Comparison of ENCODE assay signal across 8 mouse cellular contexts in genomic region chrX:134601380-134602120, GRCm38 (mm10). TPM values are rescaled to one million over a fixed set of nuclear protein-coding genes. Genes with fewer than 3 reads are reported as not detected.
DNase-seq lines count a peak whose midpoint lies in the region; ATAC-seq and TF ChIP-seq lines count a peak whose summit lies in the region.

No protein-coding gene starts in this region.

- no peaks in the 10 kb centered on the region for H3K4me1 ChIP-seq in kidney, embryonic 16.5 days (ENCODE audit: insufficient read depth, low read length)
- peaks cover 10% of the 10 kb centered on the region for H3K4me1 ChIP-seq in G1E (ENCODE audit: insufficient read depth, low read depth, low read length)
- H3K4me1 ChIP-seq in embryonic facial prominence, embryonic 15.5 days, result no peaks in the 10 kb centered on the region; the same call in 1 of the 2 replicates
- H3K4me1 ChIP-seq in limb, embryonic 10.5 days, result 0 out of 2 replicates have a peak, but pooled peaks cover 6% of the 10 kb centered on the region

- peak overlapping the region; percentile 74 for H3K9ac ChIP-seq in kidney, embryonic 16.5 days (replicated peaks; ENCODE audit: low read length)
- peak overlapping the region; percentile 37 for H3K9ac ChIP-seq in embryonic facial prominence, embryonic 15.5 days

- no peaks in the 10 kb centered on the region; the same call in 1 of the 2 replicates for H3K27me3 ChIP-seq in kidney, embryonic 16.5 days (ENCODE audit: insufficient read depth, low read length)
- no peaks in the 10 kb centered on the region for H3K27me3 ChIP-seq in G1E (ENCODE audit: insufficient read depth, low read length)
- H3K27me3 ChIP-seq in embryonic facial prominence, embryonic 15.5 days, result no peaks in the 10 kb centered on the region
- peaks cover 30% of the 10 kb centered on the region for H3K27me3 ChIP-seq in limb, embryonic 10.5 days (ENCODE audit: low read depth, poor library complexity, severe bottlenecking)

- H3K36me3 ChIP-seq in kidney, embryonic 16.5 days (ENCODE audit: insufficient read depth, low read length), result no peaks in the 10 kb centered on the region
- peaks cover 11% of the 10 kb centered on the region for H3K36me3 ChIP-seq in G1E (replicated peaks)
- H3K36me3 ChIP-seq in embryonic facial prominence, embryonic 15.5 days, result no peaks in the 10 kb centered on the region
- peaks cover 8% of the 10 kb centered on the region for H3K36me3 ChIP-seq in limb, embryonic 10.5 days

- H3K27ac ChIP-seq in kidney, embryonic 16.5 days (ENCODE audit: low read length), result peak overlapping the region; percentile 92
- peak overlapping the region; percentile 93 for H3K27ac ChIP-seq in embryonic facial prominence, embryonic 15.5 days (replicated peaks)
- H3K27ac ChIP-seq in limb, embryonic 10.5 days, result peak overlapping the region; percentile 90

- no peaks in the 10 kb centered on the region for H3K9me3 ChIP-seq in kidney, embryonic 16.5 days (ENCODE audit: low read length)
- no peaks in the 10 kb centered on the region for H3K9me3 ChIP-seq in G1E (replicated peaks)
- no peaks in the 10 kb centered on the region for H3K9me3 ChIP-seq in embryonic facial prominence, embryonic 15.5 days (replicated peaks)
- no peaks in the 10 kb centered on the region for H3K9me3 ChIP-seq in limb, embryonic 10.5 days (replicated peaks)

- whole genome bisulfite sequencing in kidney, embryonic 16.5 days, result 17% methylated on average over 40 of the region's 43 CpGs
- WGBS in embryonic facial prominence, embryonic 15.5 days, result 14% methylated on average over 38 of the region's 43 CpGs
- WGBS in limb, embryonic 10.5 days, result 10% methylated on average over 43 of the region's 43 CpGs

- peak; percentile 59 for ATAC-seq in kidney, embryonic 16.5 days (ENCODE audit: low FRiP score, low TSS enrichment)
- peak; percentile 5; the same call in 1 of the 2 replicates for ATAC-seq in G1E (ENCODE audit: extremely low read depth, insufficient number of reproducible peaks, low FRiP score, poor library complexity, severe bottlenecking)
- peak; percentile 85 for ATAC-seq in embryonic facial prominence, embryonic 15.5 days (ENCODE audit: insufficient number of reproducible peaks, low FRiP score, low TSS enrichment, low read depth)

- TF ChIP-seq CTCF in G1E (IDR thresholded peaks at IDR 0.05; ENCODE audit: low read depth, low read length), result no peak

- H3K4me2 ChIP-seq in kidney, embryonic 16.5 days (replicated peaks; ENCODE audit: low read depth, low read length), result peak overlapping the region; percentile 57
- H3K4me2 ChIP-seq in embryonic facial prominence, embryonic 15.5 days (replicated peaks), result peak overlapping the region; percentile 47

- peak overlapping the region; percentile 65 for H3K4me3 ChIP-seq in kidney, embryonic 16.5 days (ENCODE audit: low read length)
- peak overlapping the region; percentile 70 for H3K4me3 ChIP-seq in G1E (ENCODE audit: low read depth, low read length)
- peak overlapping the region; percentile 55 for H3K4me3 ChIP-seq in embryonic facial prominence, embryonic 15.5 days (replicated peaks)
- peak overlapping the region; percentile 62 for H3K4me3 ChIP-seq in limb, embryonic 10.5 days

- no peak for DNase-seq in kidney, adult 18-20 months
- DNase-seq in G1E (ENCODE audit: low spot score), result peak; percentile 39
- no peak for DNase-seq in limb, embryonic 10.5 days (ENCODE audit: low spot score)
- DNase-seq in naive thymus-derived CD4-positive, alpha-beta T cell, adult 2 months (ENCODE audit: low read depth), result peak; percentile 63
- DNase-seq in kidney, postnatal 4 days, result no peak
- DNase-seq in testis, postnatal 10 days (ENCODE audit: low spot score), result no peak

RNA-seq across cellular contexts. Expression of gene Hnrnph2, which starts 0.6 kb away (rescaled TPM):
- polyA plus RNA-seq in kidney, embryonic 16.5 days (2015; fragmentation: Nextera tagmentation; extraction: Ambion mirVana), result 168 and 172 TPM in 2 replicates
- total RNA-seq in G1E (2014; fragmentation: Nextera tagmentation), result 73.1 and 89.1 TPM in 2 replicates
- total RNA-seq in G1E (2017), result 180 and 195 TPM in 2 replicates
- polyA plus RNA-seq in G1E (2012), result 13.1 and 21.1 TPM in 2 replicates
- polyA plus RNA-seq in embryonic facial prominence, embryonic 15.5 days (2015; fragmentation: Nextera tagmentation; extraction: Ambion mirVana), result 138 and 141 TPM in 2 replicates
- 196 and 211 TPM in 2 replicates for polyA plus RNA-seq in limb, embryonic 10.5 days (2016; fragmentation: Nextera tagmentation; extraction: Ambion mirVana)

RNA-seq across cellular contexts. Expression of gene Gla, which starts 0.6 kb away (rescaled TPM):
- 5.2 and 7.0 TPM in 2 replicates for polyA plus RNA-seq in kidney, embryonic 16.5 days (2015; fragmentation: Nextera tagmentation; extraction: Ambion mirVana)
- total RNA-seq in G1E (2014; fragmentation: Nextera tagmentation) (10.7 and 11.7 TPM in 2 replicates), G1E (2017) (12.8 and 16.0 TPM in 2 replicates)
- 0.24 and 0.34 TPM in 2 replicates for polyA plus RNA-seq in G1E (2012)
- 4.3 and 5.6 TPM in 2 replicates for polyA plus RNA-seq in embryonic facial prominence, embryonic 15.5 days (2015; fragmentation: Nextera tagmentation; extraction: Ambion mirVana)
- polyA plus RNA-seq in limb, embryonic 10.5 days (2016; fragmentation: Nextera tagmentation; extraction: Ambion mirVana), result 6.8 and 7.4 TPM in 2 replicates

RNA-seq across cellular contexts. Expression of gene Rpl36a, which starts 16.1 kb away (rescaled TPM):
- 332 and 341 TPM in 2 replicates for polyA plus RNA-seq in kidney, embryonic 16.5 days (2015; fragmentation: Nextera tagmentation; extraction: Ambion mirVana)
- total RNA-seq in G1E (2014; fragmentation: Nextera tagmentation) (580 and 621 TPM in 2 replicates), G1E (2017) (2,759 and 2,840 TPM in 2 replicates)
- 125 and 151 TPM in 2 replicates for polyA plus RNA-seq in G1E (2012)
- polyA plus RNA-seq in embryonic facial prominence, embryonic 15.5 days (2015; fragmentation: Nextera tagmentation; extraction: Ambion mirVana), result 400 and 403 TPM in 2 replicates
- polyA plus RNA-seq in limb, embryonic 10.5 days (2016; fragmentation: Nextera tagmentation; extraction: Ambion mirVana), result 332 and 430 TPM in 2 replicates

RNA-seq across cellular contexts. Expression of gene Btk, which starts 18.2 kb away (rescaled TPM):
- 0.94 and 1.0 TPM in 2 replicates for polyA plus RNA-seq in kidney, embryonic 16.5 days (2015; fragmentation: Nextera tagmentation; extraction: Ambion mirVana)
- 46.2 and 48.8 TPM in 2 replicates for total RNA-seq in G1E (2014; fragmentation: Nextera tagmentation)
- 43.5 and 62.8 TPM in 2 replicates for total RNA-seq in G1E (2017)
- polyA plus RNA-seq in G1E (2012), result 4.9 and 10.9 TPM in 2 replicates
- 2.2 and 2.5 TPM in 2 replicates for polyA plus RNA-seq in embryonic facial prominence, embryonic 15.5 days (2015; fragmentation: Nextera tagmentation; extraction: Ambion mirVana)
- 0.50 and 0.70 TPM in 2 replicates for polyA plus RNA-seq in limb, embryonic 10.5 days (2016; fragmentation: Nextera tagmentation; extraction: Ambion mirVana)

RNA-seq across cellular contexts. Expression of gene Timm8a1, which starts 59.9 kb away (rescaled TPM):
- polyA plus RNA-seq in kidney, embryonic 16.5 days (2015; fragmentation: Nextera tagmentation; extraction: Ambion mirVana), result 83.4 and 95.3 TPM in 2 replicates
- total RNA-seq in G1E (2014; fragmentation: Nextera tagmentation) (28.7 and 31.9 TPM in 2 replicates), G1E (2017) (176 and 206 TPM in 2 replicates)
- polyA plus RNA-seq in G1E (2012), result 4.8 and 6.5 TPM in 2 replicates
- polyA plus RNA-seq in embryonic facial prominence, embryonic 15.5 days (2015; fragmentation: Nextera tagmentation; extraction: Ambion mirVana), result 60.5 and 64.9 TPM in 2 replicates
- polyA plus RNA-seq in limb, embryonic 10.5 days (2016; fragmentation: Nextera tagmentation; extraction: Ambion mirVana), result 90.7 and 117 TPM in 2 replicates

Comparison
In these comparisons a context has a peak if more than half of its experiments do, and no peak if none do; other contexts are left out.
1. ATAC-seq: peak in every context shown above with its lines; median percentile 85 in embryonic facial prominence, embryonic 15.5 days; 59 in kidney, embryonic 16.5 days; 5 in G1E.
2. DNase-seq: peak in G1E (single experiment) and naive thymus-derived CD4-positive, alpha-beta T cell, adult 2 months (single experiment); none in kidney, adult 18-20 months (single experiment), limb, embryonic 10.5 days (single experiment), kidney, postnatal 4 days (0 of 2) and testis, postnatal 10 days (single experiment).
3. Peak in every context shown above with its lines, with median percentiles within 50 percentile points of each other: H3K27ac ChIP-seq and H3K4me3 ChIP-seq.